Mouse (Mus musculus) liver, postnatal 0 days (tissue): ENCODE measurements around the gene Ltbp1.

ENCODE experiments used
- CTCF ChIP-seq: sonication (generic); IDR thresholded peaks from 2 replicates; pipeline ENCODE4 v1.5.1; 2016; ENCODE audit warnings: antibody characterized with exemption, low read depth
- EP300 ChIP-seq: IDR thresholded peaks from 2 replicates; pipeline ENCODE4 v1.6.1; 2016; ENCODE audit warnings: antibody characterized with exemption, low read depth, mild to moderate bottlenecking

- no peak for TF ChIP-seq CTCF
- no peak for TF ChIP-seq EP300
These were observed 250.6 kb downstream of the Ltbp1 start for GRCm38 (mm10) chr17:75255967-75256366.
